Mouse (Mus musculus) forebrain, embryonic 16.5 days (tissue): ENCODE results near the gene Gm11567. TPM values are rescaled to one million over a fixed set of nuclear protein-coding genes. Genes with fewer than 3 reads are reported as not detected.

ENCODE experiments used
- ATAC-seq: fragments of 200-750 bp; cut with Nextera tagmentation; 2 replicates; pipeline ENCODE4 v1.8.0; 2017; ENCODE audit warnings: mild to moderate bottlenecking, moderate library complexity
- H3K27ac ChIP-seq: fragments of 300-500 bp; sonication (generic); 2 replicates; pipeline ENCODE4 v1.5.1; 2014; ENCODE audit warnings: low read length, control low read depth
- H3K27me3 ChIP-seq: fragments of 300-500 bp; sonication (generic); replicated peaks from 2 replicates; pipeline ENCODE4 v1.6.1; 2014; ENCODE audit warnings: low read length; ENCODE audit not compliant: control insufficient read depth, insufficient read depth
- H3K36me3 ChIP-seq: fragments of 300-500 bp; sonication (generic); 2 replicates; pipeline ENCODE4 v1.6.1; 2014; ENCODE audit not compliant: control insufficient read depth, insufficient read depth
- H3K4me1 ChIP-seq: fragments of 300-500 bp; sonication (generic); replicated peaks from 2 replicates; pipeline ENCODE4 v1.6.1; 2014; ENCODE audit warnings: low read length; ENCODE audit not compliant: control insufficient read depth, insufficient read depth
- H3K4me2 ChIP-seq: fragments of 300-500 bp; sonication (generic); 2 replicates; pipeline ENCODE4 v1.6.1; 2014; ENCODE audit warnings: mild to moderate bottlenecking, low read length, control low read depth
- H3K4me3 ChIP-seq: fragments of 300-500 bp; sonication (generic); replicated peaks from 2 replicates; pipeline ENCODE4 v1.5.1; 2014; ENCODE audit warnings: mild to moderate bottlenecking, low read length, control low read depth
- H3K9ac ChIP-seq: fragments of 300-500 bp; sonication (generic); replicated peaks from 2 replicates; pipeline ENCODE4 v1.6.1; 2014; ENCODE audit warnings: low read depth, low read length, control low read depth
- H3K9me3 ChIP-seq: fragments of 300-500 bp; sonication (generic); 2 replicates; pipeline ENCODE4 v1.6.1; 2016; ENCODE audit warnings: low read length; ENCODE audit not compliant: control insufficient read depth
- WGBS: fragments of 180-500 bp; shearing (Covaris S2); extraction: QIAGEN DNeasy Blood & Tissue Kit; methylation state at CpG from one replicate; pipeline ENCODE4 v1.1.7; 2014; 5-methylcytosine and 5-hydroxymethylcytosine counted together
- polyA plus RNA-seq: library from polyadenylated mRNA; unstranded; fragments of >200 nt; fragmentation: Nextera tagmentation; extraction: Ambion mirVana; gene quantifications from 2 replicates; pipeline ENCODE4 v1.2.1, GENCODE M21; 2015

Gene Gm11567
- polyA plus RNA-seq, 1 experiment from 2014 or later = not detected

DNA sequence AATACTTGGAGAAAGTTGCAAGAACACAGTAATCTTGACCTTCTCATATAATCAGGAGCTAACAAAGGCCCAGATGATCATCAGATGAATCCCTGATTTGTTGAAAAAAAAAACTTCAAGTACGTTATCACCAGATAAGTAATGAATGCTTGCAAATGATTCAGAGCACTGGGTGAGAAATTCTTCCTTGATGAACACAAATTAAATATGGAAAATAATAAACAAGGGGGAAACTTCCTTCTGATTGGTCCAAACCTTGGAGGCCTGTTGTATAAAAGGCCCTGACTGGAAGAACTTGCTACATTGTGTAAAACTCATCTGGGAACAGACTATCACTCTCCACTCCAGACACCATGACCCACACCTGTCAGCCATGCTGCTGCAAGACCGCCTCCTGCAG, 28.6 kb downstream of the Gm11567 start, which contains the start of gene Krtap31-1:
Krtap31-1 (plus strand) TSS at position 301 of the 400 bp plus-strand sequence.
- Histone ChIP-seq H3K27me3 (no peaks in the 10 kb centered on the region), H3K4me2 (no peak within 1 kb of the TSS), H3K4me3 (no peak within 1 kb of the TSS), H3K4me1 (no peaks in the 10 kb centered on the region), H3K36me3 (no peaks in the 10 kb centered on the region), H3K27ac (no peak within 1 kb of the TSS), H3K9me3 (no peaks in the 10 kb centered on the region), H3K9ac (no peak within 1 kb of the TSS)
- no peak for ATAC-seq
- 88% methylated on average over 2 of the region's 2 CpGs for WGBS

DNA sequence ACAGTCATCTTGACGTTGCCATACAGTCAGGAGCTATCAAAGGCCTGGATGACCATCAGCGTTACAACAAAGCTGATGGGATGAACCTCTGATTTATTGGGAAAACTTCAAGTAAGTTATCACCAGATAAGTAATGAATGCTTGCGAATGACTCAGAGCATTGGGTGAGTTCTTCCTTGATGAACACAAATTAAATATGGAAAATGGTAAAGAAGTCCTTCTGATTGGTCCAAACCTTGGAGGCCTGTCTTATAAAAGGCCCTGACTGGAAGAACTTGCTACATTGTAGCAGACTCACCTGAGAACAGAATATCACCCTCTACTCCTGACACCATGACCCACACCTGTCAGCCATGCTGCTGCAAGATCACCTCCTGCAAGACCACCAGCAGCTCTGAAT, 35.5 kb downstream of the Gm11567 start, which contains the start of gene Gm11565:
Gm11565 (plus strand) TSS at position 301 of the 400 bp plus-strand sequence.
- WGBS = 91% methylated on average over 3 of the region's 3 CpGs
- ATAC-seq = no peak
- H3K9ac ChIP-seq = no peak within 1 kb of the TSS
- H3K4me3 ChIP-seq = no peak within 1 kb of the TSS
- H3K4me1 ChIP-seq = no peaks in the 10 kb centered on the region
- H3K36me3 ChIP-seq = no peaks in the 10 kb centered on the region
- H3K4me2 ChIP-seq = no peak within 1 kb of the TSS
- no peaks in the 10 kb centered on the region for H3K27me3 ChIP-seq
- H3K9me3 ChIP-seq = no peaks in the 10 kb centered on the region
- no peak within 1 kb of the TSS for H3K27ac ChIP-seq

Other genes starting within 250 kb of the Gm11567 start
- gene Krtap4-2, start 244.1 kb upstream of the Gm11567 start, polyA plus RNA-seq = not detected in 2 replicates
- gene Krtap4-7, start 235.1 kb upstream of the Gm11567 start, polyA plus RNA-seq = not detected in 2 replicates
- not detected in 2 replicates for gene Gm11555, start 229.0 kb upstream of the Gm11567 start, polyA plus RNA-seq
- gene Gm11563, start 220.2 kb upstream of the Gm11567 start, polyA plus RNA-seq = not detected in 2 replicates
- gene Krtap4-6, start 213.2 kb upstream of the Gm11567 start, polyA plus RNA-seq = not detected in 2 replicates
- gene Gm14190, start 188.4 kb upstream of the Gm11567 start, polyA plus RNA-seq = not detected in 2 replicates
- not detected in 2 replicates for gene Gm14180, start 144.9 kb upstream of the Gm11567 start, polyA plus RNA-seq
- not detected in 2 replicates for gene Gm11595, start 106.3 kb upstream of the Gm11567 start, polyA plus RNA-seq
- gene Krtap4-8, start 98.5 kb upstream of the Gm11567 start, polyA plus RNA-seq = not detected in 2 replicates
- gene Krtap4-9, start 94.0 kb upstream of the Gm11567 start, polyA plus RNA-seq = not detected in 2 replicates
- not detected in 2 replicates for gene Gm11596, start 85.7 kb upstream of the Gm11567 start, polyA plus RNA-seq
- not detected in 2 replicates for gene Gm11569, start 80.3 kb upstream of the Gm11567 start, polyA plus RNA-seq
- gene Gm11554, start 74.7 kb upstream of the Gm11567 start, polyA plus RNA-seq = not detected in 2 replicates
- gene Krtap4-13, start 69.3 kb upstream of the Gm11567 start, polyA plus RNA-seq = not detected in 2 replicates
- not detected in 2 replicates for gene Gm11564, start 63.5 kb upstream of the Gm11567 start, polyA plus RNA-seq
- gene 2300003K06Rik, start 41.1 kb upstream of the Gm11567 start, polyA plus RNA-seq = not detected in 2 replicates
- gene Krtap4-16, start 27.6 kb upstream of the Gm11567 start, polyA plus RNA-seq = not detected in 2 replicates
- gene Gm11568, start 21.3 kb upstream of the Gm11567 start, polyA plus RNA-seq = not detected in 2 replicates
- not detected in 2 replicates for gene Gm11559, start 14.7 kb upstream of the Gm11567 start, polyA plus RNA-seq
- not detected in 2 replicates for gene Krtap9-1, start 5.8 kb upstream of the Gm11567 start, polyA plus RNA-seq
- gene Krtap31-1, start 28.7 kb downstream of the Gm11567 start, polyA plus RNA-seq = not detected in 2 replicates
- gene Gm11565, start 35.6 kb downstream of the Gm11567 start, polyA plus RNA-seq = not detected in 2 replicates
- not detected in 2 replicates for gene Krtap31-2, start 57.1 kb downstream of the Gm11567 start, polyA plus RNA-seq
- gene Krtap9-5, start 69.3 kb downstream of the Gm11567 start, polyA plus RNA-seq = not detected in 2 replicates
- gene Krtap29-1, start 99.9 kb downstream of the Gm11567 start, polyA plus RNA-seq = not detected in 2 replicates
- not detected in 2 replicates for gene Krtap16-1, start 107.4 kb downstream of the Gm11567 start, polyA plus RNA-seq
- gene Krtap17-1, start 114.8 kb downstream of the Gm11567 start, polyA plus RNA-seq = not detected in 2 replicates
- gene Krt33a, start 137.0 kb downstream of the Gm11567 start, polyA plus RNA-seq = not detected in 2 replicates
- gene Krt33b, start 150.7 kb downstream of the Gm11567 start, polyA plus RNA-seq = not detected in 2 replicates
- gene Krt34, start 162.4 kb downstream of the Gm11567 start, polyA plus RNA-seq = not detected in 2 replicates
- not detected in 2 replicates for gene Krt31, start 171.4 kb downstream of the Gm11567 start, polyA plus RNA-seq
- not detected in 2 replicates for gene Krt32, start 209.0 kb downstream of the Gm11567 start, polyA plus RNA-seq
- not detected in 2 replicates for gene Krt35, start 217.1 kb downstream of the Gm11567 start, polyA plus RNA-seq
- not detected in 2 replicates for gene Krt36, start 226.4 kb downstream of the Gm11567 start, polyA plus RNA-seq
- not detected in 2 replicates for gene Krt13, start 242.4 kb downstream of the Gm11567 start, polyA plus RNA-seq